Mouse (Mus musculus) c-Kit-positive CD71-negative TER-119-negative erythroid progenitor cells, embryonic 14.5 days (primary cell): ENCODE measurements at regions not wholly inside any gene's neighbourhood (a gene's known extent, or its start where the extent isn't known, plus 50 kb on each side); places are given as distances from the start of the nearest gene placed in this dataset.
A peak's percentile ranks its signal among the peaks of the same experiment; 100 is the strongest.

ENCODE experiments used
- DNase-seq: peaks from one replicate; pipeline ENCODE4 v3.0.0-alpha.2; 2013; ENCODE audit warnings: low read depth

DNA sequence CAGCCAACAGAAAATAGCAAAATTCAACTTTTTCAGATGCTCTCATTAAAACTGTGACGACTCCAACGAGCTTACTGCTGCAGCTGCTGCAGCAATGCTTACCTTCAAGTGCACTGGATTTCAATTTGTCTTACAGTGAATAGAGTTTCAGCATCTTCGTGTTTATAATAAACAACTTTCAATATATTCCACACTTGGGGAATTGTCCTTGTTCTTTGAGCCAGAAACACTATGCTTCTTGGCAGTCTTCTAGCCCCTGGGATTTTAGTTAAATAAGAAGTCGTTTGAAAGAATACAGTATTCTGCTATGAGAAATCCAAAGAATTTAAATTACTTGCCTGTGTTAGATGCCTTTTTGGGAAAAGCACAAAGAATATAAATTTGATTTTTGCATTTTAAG is 381.9 kb upstream of the Kcnd2 start:
- DNase-seq: no peak

DNA sequence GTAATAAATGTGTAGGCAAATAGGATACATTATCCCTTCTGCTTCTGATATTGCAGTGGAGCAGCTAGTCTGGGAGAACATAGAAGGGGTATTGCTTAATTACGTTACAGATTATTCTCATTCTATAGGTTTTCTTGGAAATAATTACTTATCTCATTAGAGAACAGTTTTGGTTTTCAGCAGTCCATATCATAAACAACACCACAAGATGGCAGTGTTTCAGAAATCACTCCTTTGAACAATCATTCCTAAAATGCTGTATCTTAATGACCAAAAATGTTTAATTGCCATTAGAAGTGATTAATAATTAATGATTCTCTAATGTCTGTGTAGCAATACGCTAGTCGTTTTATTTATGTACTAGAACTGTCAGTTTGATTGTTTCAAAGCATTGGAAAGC is 375.2 kb upstream of the Kcnd2 start:
- peak; percentile 1 for DNase-seq
